Mouse (Mus musculus): ENCODE measurements around the gene Smad1. TPM values are rescaled to one million over a fixed set of nuclear protein-coding genes. Genes with fewer than 3 reads are reported as not detected.

Smad1 gene
- polyA plus RNA-seq, 1 experiment from 2014 or later, result 39.8 TPM

DNA sequence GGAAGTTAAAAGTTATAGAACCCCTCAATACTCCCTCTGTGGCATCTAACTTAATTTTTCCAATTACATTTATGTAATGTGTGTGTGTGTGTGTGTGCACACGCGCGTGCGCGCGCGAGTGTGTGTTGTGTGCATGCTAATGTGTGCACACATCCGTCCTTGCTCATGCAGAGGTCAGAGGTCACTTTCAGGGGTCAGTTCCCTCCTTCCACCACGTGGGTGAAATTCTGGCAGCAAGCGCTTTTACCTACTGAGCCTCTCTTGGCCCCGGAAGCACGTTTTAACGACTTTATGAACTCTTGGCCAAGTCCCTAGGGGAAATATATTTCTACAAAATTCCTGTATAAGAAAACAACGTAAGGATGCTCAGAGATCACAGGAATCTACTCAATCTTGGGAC lies 19.3 kb downstream of the Smad1 start:
- Histone ChIP-seq H3K4me1 (peaks cover 26% of the 10 kb centered on the region), H3K9ac (no peak overlapping the region), H3K4me2 (no peak overlapping the region), H3K36me3 (no peaks in the 10 kb centered on the region), H3K27me3 (replicated peaks) (no peaks in the 10 kb centered on the region), H3K27ac (no peak overlapping the region), H3K9me3 (no peaks in the 10 kb centered on the region), H3K4me3 (replicated peaks) (no peak overlapping the region)
- WGBS, result 80% methylated on average over 14 of the region's 14 CpGs
- ATAC-seq (ENCODE audit: insufficient read depth, low FRiP score, low read depth), result no peak

DNA sequence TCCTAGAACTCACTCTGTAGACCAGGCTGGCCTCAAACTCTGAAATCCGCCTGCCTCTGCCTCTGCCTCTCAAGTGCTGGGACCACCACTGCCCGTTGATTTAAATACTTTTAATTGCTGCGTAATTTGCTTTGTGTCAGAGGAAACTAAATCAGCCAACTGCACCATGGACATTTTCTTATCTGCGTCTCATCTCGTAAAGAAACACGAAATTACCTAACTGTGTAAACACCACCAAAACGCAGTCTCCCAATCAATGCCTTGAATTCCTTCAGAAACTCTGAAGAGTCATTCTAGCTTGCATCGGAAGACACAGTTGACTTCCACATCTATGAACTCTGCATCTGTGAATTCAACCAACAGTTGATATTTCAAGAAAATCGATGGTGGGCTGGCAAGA lies 22.7 kb downstream of the Smad1 start:
- 0 out of 2 replicates have a peak, but pooled peaks cover under 1% of the 10 kb centered on the region for H3K36me3 ChIP-seq
- no peaks in the 10 kb centered on the region for H3K9me3 ChIP-seq
- peaks cover 29% of the 10 kb centered on the region for H3K4me1 ChIP-seq
- ATAC-seq (ENCODE audit: insufficient read depth, low FRiP score, low read depth), result no peak
- H3K9ac ChIP-seq, result no peak overlapping the region
- no peak overlapping the region for H3K4me2 ChIP-seq
- no peak overlapping the region for H3K4me3 ChIP-seq (replicated peaks)
- H3K27me3 ChIP-seq (replicated peaks), result no peaks in the 10 kb centered on the region
- no peak overlapping the region for H3K27ac ChIP-seq
- 77% methylated on average over 9 of the region's 9 CpGs for WGBS

DNA sequence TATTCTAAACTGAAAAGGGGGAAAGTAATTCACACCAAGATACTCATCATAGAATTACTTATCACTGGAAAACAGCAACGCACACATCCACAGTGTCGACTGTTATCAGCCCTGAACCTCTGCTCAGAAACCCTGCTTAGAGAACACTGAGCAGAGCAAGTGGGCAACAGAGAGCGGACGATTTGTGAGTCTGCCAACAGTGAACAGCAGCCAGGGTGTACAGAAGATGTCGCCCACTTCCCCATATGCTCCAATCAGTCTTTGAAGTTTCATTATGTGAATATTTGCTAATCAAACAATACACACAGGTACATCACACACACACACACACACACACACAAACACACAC lies 23.6 kb downstream of the Smad1 start:
- Histone ChIP-seq H3K9ac (no peak overlapping the region), H3K9me3 (no peaks in the 10 kb centered on the region), H3K36me3 (peaks cover 8% of the 10 kb centered on the region; the same call in 1 of the 2 replicates), H3K4me2 (no peak overlapping the region), H3K4me1 (peaks cover 29% of the 10 kb centered on the region), H3K27me3 (replicated peaks) (no peaks in the 10 kb centered on the region), H3K4me3 (replicated peaks) (no peak overlapping the region), H3K27ac (no peak overlapping the region)
- 61% methylated on average over 5 of the region's 5 CpGs for WGBS
- no peak for ATAC-seq (ENCODE audit: insufficient read depth, low FRiP score, low read depth)

DNA sequence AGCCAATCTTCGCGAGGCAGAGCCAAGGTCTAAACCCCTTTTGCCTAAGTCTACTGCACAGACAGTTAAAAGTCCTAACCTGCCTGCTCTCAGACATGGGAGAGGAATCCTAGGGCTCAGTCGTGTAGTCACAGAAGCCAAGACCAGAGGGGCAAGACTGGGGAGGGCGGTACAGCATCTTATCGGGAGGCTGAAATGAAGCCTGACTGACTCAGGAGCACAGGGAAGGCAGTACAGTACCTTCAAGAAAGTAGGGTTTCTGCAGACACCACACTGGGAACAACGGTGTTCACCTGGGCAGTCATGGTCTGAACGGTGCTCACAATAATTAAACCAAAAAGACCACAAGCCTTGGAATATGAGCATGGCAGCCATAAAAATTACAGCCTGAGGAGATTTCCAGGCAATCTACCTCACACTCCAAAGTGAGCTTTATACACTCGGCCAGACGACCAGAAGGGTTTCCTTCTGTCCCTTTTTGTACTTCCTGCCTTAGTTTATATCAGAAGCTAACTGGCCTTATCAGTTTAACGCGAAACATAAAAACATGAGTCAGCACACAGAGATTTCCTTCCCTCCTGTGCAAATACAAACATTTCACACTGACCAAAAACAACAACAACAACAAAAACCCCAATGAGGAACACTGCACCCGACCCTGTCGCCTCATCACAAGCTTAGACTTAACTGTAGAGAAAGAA lies 24.1 kb downstream of the Smad1 start:
- no peak for ATAC-seq (ENCODE audit: insufficient read depth, low FRiP score, low read depth)
- Histone ChIP-seq H3K9me3 (no peaks in the 10 kb centered on the region), H3K27me3 (replicated peaks) (no peaks in the 10 kb centered on the region), H3K9ac (no peak overlapping the region), H3K4me3 (replicated peaks) (no peak overlapping the region), H3K4me2 (no peak overlapping the region; the same call in 1 of the 2 replicates), H3K36me3 (peaks cover 13% of the 10 kb centered on the region; the same call in 1 of the 2 replicates), H3K27ac (peak overlapping the region; percentile 26), H3K4me1 (peaks cover 29% of the 10 kb centered on the region)
- WGBS, result 60% methylated on average over 13 of the region's 13 CpGs

DNA sequence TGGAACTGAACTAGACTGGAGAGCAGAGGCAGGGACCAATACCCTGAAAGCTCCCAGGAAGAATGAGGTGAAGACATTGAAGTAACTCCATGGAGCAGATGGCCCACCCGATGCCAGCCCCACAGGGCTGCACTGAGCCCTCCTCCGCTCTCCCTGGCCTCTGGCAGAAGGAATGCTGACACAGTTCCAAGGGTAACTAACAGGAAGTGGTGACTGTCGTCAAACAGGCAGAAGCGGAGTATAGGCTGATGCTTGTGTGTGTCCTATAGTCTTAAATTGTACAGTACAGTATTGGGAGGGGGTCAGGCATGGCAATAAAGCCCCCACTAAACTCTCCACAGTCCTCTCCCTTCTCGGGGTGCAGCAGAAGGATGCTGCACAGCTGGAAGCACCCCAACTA lies 24.9 kb downstream of the Smad1 start:
- no peak overlapping the region for H3K4me3 ChIP-seq (replicated peaks)
- no peaks in the 10 kb centered on the region for H3K9me3 ChIP-seq
- WGBS, result 50% methylated on average over 5 of the region's 5 CpGs
- H3K4me2 ChIP-seq, result 0 out of 2 replicates have a peak overlapping the region, but pooled peaks have one; percentile 9
- H3K4me1 ChIP-seq, result peaks cover 30% of the 10 kb centered on the region
- peak overlapping the region; percentile 26; the same call in 1 of the 2 replicates for H3K27ac ChIP-seq
- H3K36me3 ChIP-seq, result peaks cover 18% of the 10 kb centered on the region; the same call in 1 of the 2 replicates
- no peaks in the 10 kb centered on the region for H3K27me3 ChIP-seq (replicated peaks)
- 0 out of 2 replicates have a peak, but pooled peaks have one; percentile 41 for ATAC-seq (ENCODE audit: insufficient read depth, low FRiP score, low read depth)
- no peak overlapping the region for H3K9ac ChIP-seq

DNA sequence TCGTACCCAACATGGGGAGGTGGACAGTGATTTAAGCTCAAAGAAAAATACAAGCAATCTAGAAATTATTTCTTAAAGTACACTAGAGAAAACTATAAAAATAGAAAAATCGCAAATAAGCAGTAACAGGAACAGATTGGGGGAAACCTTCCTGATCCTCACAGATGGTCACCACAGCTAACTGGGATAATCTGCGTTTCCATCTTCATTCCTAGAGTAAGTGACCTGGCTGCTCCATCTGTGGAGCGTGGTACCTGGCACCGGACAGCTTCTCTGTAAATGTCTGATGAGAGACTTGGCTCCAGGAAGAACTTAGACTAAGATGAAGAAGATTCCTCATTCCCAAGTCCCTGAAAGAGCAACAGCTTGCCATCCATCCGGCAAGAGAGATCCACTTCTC lies 25.8 kb downstream of the Smad1 start:
- Histone ChIP-seq H3K27me3 (replicated peaks) (no peaks in the 10 kb centered on the region), H3K4me3 (replicated peaks) (no peak overlapping the region), H3K9ac (no peak overlapping the region), H3K4me2 (no peak overlapping the region), H3K4me1 (peaks cover 29% of the 10 kb centered on the region), H3K27ac (no peak overlapping the region), H3K9me3 (no peaks in the 10 kb centered on the region), H3K36me3 (peaks cover 18% of the 10 kb centered on the region; the same call in 1 of the 2 replicates)
- WGBS, result 80% methylated on average over 6 of the region's 6 CpGs
- no peak for ATAC-seq (ENCODE audit: insufficient read depth, low FRiP score, low read depth)

DNA sequence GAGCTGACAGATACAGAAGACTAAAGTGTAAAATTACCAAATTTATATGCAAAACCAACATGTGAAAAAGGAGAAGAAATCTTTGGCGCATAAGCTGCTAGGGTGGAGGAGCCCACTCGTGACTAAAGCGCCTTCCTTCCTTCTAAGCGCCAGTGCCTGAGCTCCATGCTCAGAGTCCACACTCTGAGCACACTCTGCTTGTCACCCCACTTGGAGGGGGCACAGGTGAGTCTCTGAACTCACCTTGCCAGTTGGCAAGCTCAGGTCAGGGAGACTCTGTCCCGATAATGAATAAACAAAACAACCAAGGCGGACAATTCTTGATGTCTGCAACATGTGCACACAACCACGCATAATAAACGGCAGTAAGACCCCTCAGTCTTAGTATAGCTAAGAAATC lies 26.4 kb downstream of the Smad1 start:
- Histone ChIP-seq H3K4me1 (peaks cover 29% of the 10 kb centered on the region), H3K36me3 (peaks cover 18% of the 10 kb centered on the region; the same call in 1 of the 2 replicates), H3K27ac (peak overlapping the region; percentile 63), H3K4me3 (replicated peaks) (no peak overlapping the region), H3K4me2 (peak overlapping the region; percentile 9; the same call in 1 of the 2 replicates), H3K9me3 (no peaks in the 10 kb centered on the region), H3K27me3 (replicated peaks) (no peaks in the 10 kb centered on the region), H3K9ac (no peak overlapping the region)
- ATAC-seq (ENCODE audit: insufficient read depth, low FRiP score, low read depth), result no peak
- WGBS, result 70% methylated on average over 8 of the region's 8 CpGs

DNA sequence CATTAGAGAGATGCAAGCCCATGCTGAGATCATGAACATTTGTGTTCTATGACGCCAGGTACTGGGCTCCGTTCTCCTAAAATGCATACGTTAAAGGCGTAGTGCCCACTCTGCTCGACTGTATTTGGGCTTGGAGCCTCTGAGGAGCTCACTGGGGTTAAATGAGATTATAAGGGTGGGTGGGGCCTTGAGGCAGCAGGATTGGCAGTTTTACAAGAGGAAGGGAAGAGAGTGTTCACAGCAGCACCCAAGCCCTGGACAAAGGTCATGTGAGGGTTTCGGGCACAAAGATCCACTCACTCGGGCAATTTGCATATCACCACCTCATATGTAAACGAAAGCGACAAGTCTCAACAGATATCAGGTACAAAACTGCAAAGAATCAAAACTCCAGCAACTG lies 26.8 kb downstream of the Smad1 start:
- ATAC-seq (ENCODE audit: insufficient read depth, low FRiP score, low read depth), result peak; percentile 65
- Histone ChIP-seq H3K27ac (peak overlapping the region; percentile 63), H3K36me3 (peaks cover 18% of the 10 kb centered on the region; the same call in 1 of the 2 replicates), H3K4me3 (replicated peaks) (no peak overlapping the region), H3K9ac (no peak overlapping the region), H3K4me2 (peak overlapping the region; percentile 9; the same call in 1 of the 2 replicates), H3K9me3 (no peaks in the 10 kb centered on the region), H3K4me1 (peaks cover 29% of the 10 kb centered on the region), H3K27me3 (replicated peaks) (no peaks in the 10 kb centered on the region)
- WGBS, result 50% methylated on average over 9 of the region's 9 CpGs

DNA sequence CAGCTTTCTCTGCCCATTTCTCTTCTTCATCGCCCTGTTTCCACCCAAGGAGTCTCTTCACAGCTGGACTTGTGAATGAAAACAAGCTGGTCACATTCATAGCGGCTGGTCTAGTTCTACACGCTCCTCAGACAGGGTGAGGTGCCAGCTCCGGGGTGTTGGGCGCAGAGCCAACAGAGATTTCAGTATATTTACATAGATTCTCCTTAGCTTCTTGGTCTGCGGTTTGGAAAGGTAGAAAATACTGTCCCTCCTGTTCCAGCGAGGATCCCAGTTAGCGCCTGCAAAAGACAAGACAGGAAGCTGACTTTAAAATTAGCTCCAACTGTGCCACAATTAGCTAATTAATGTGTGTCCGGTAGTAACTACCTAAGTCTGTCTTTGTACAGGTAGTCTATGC lies 27.2 kb downstream of the Smad1 start:
- peak overlapping the region; percentile 58 for H3K27ac ChIP-seq
- peaks cover 27% of the 10 kb centered on the region for H3K4me1 ChIP-seq
- WGBS, result 62% methylated on average over 9 of the region's 9 CpGs
- H3K27me3 ChIP-seq (replicated peaks), result no peaks in the 10 kb centered on the region
- no peaks in the 10 kb centered on the region for H3K9me3 ChIP-seq
- peak overlapping the region; percentile 9; the same call in 1 of the 2 replicates for H3K4me2 ChIP-seq
- H3K36me3 ChIP-seq, result peaks cover 18% of the 10 kb centered on the region; the same call in 1 of the 2 replicates
- H3K9ac ChIP-seq, result no peak overlapping the region
- H3K4me3 ChIP-seq (replicated peaks), result no peak overlapping the region
- ATAC-seq (ENCODE audit: insufficient read depth, low FRiP score, low read depth), result no peak

DNA sequence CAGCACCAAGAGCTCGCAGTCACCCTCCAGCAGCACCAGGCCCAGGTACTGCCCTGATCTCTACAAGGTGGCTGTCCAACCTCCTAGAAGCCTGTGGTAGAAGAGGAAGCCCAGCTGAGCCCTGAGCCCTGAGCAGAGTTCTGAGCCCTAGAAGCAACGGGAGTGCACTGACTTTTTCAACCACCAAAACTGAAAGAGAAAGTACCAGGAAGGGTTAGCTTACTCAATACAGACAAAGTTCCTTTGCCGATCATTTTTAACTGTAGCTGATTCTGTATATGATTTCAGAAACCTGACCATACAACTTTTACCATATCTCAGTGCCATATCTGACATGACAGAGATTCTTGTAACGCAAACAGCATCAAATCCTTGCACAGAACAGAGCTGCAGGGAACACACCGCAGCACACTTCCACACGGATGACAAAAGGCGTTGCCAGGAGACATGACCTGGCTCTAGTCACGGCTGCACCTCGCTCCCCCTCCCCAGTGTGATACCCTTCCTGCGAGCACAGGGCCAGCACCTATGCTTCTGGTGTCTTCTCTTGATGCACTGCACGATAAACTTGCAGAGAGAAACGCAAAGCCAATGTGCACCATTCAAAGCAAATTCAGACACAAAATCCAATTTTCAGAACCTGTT lies 28.6 kb downstream of the Smad1 start:
- Histone ChIP-seq H3K4me2 (peak overlapping the region; percentile 14; the same call in 1 of the 2 replicates), H3K27me3 (replicated peaks) (no peaks in the 10 kb centered on the region), H3K36me3 (peaks cover 18% of the 10 kb centered on the region; the same call in 1 of the 2 replicates), H3K9me3 (no peaks in the 10 kb centered on the region), H3K27ac (no peak overlapping the region), H3K4me3 (replicated peaks) (no peak overlapping the region; the same call in 1 of the 2 replicates), H3K4me1 (peaks cover 26% of the 10 kb centered on the region), H3K9ac (no peak overlapping the region)
- no peak for ATAC-seq (ENCODE audit: insufficient read depth, low FRiP score, low read depth)
- 80% methylated on average over 12 of the region's 12 CpGs for WGBS

DNA sequence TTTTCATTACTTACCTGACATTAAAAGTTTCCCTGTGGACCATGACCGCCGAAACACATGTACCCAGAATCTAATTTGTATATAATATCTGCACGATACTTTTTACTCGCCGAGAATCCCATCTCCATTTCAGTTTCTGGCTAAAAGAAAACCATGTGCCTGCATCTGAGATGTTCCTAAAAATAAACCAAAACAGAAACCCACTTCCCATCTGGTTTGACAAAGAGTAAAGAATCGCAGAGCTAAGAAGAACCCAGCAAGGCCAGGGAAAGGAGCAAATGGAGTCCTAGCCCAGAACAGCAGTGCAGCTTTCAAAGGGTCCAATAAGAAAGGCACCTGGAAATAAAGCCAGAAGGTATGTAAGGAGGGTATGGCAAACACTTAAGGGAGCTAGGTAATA lies 30.2 kb downstream of the Smad1 start:
- H3K27ac ChIP-seq, result no peak overlapping the region
- H3K9me3 ChIP-seq, result no peaks in the 10 kb centered on the region
- H3K9ac ChIP-seq, result no peak overlapping the region
- no peak overlapping the region for H3K4me2 ChIP-seq
- 82% methylated on average over 6 of the region's 6 CpGs for WGBS
- H3K36me3 ChIP-seq, result peaks cover 20% of the 10 kb centered on the region; the same call in 1 of the 2 replicates
- H3K4me3 ChIP-seq (replicated peaks), result no peak overlapping the region
- ATAC-seq (ENCODE audit: insufficient read depth, low FRiP score, low read depth), result no peak
- H3K27me3 ChIP-seq (replicated peaks), result no peaks in the 10 kb centered on the region
- H3K4me1 ChIP-seq, result peaks cover 17% of the 10 kb centered on the region

DNA sequence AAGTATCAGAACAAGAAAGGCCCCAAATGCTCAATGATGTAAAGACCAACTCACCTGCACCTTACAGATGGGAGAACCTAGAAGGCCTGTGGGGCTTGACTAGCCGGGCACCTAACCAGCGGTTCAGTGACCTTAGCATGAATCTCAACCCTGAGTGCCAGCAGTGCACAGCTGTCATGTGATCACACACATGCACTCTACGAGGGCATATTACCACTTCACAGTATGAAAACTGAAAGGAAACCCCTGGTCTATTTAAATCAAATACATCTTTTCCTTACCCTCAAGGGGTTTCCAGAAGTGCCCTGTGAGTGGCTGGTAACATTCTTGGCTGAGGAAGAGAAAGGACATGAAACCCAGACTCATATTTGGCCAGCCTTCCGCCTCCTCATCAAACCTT lies 31.4 kb downstream of the Smad1 start:
- ATAC-seq (ENCODE audit: insufficient read depth, low FRiP score, low read depth), result no peak
- Histone ChIP-seq H3K4me3 (replicated peaks) (no peak overlapping the region), H3K9ac (no peak overlapping the region), H3K27me3 (replicated peaks) (no peaks in the 10 kb centered on the region), H3K27ac (no peak overlapping the region; the same call in 1 of the 2 replicates), H3K9me3 (no peaks in the 10 kb centered on the region), H3K4me1 (peaks cover 17% of the 10 kb centered on the region), H3K4me2 (no peak overlapping the region), H3K36me3 (peaks cover 26% of the 10 kb centered on the region; the same call in 1 of the 2 replicates)
- WGBS, result 76% methylated on average over 4 of the region's 4 CpGs

All from stomach, embryonic 15.5 days (tissue).